Mouse (Mus musculus): ENCODE data around the gene Cass4.

Cass4 gene

GRCm38 (mm10) chr2:172390341-172390740 is 3.3 kb upstream of the Cass4 start:
- DNase-seq (ENCODE audit: low read depth), result peak; percentile 70

- peak; percentile 54 for DNase-seq (ENCODE audit: low read depth)
Measured at GRCm38 (mm10) chr2:172392041-172392521, 1.5 kb upstream of the Cass4 start.

GRCm38 (mm10) chr2:172394052-172394392 is 428 bp downstream of the Cass4 start:
- no peak for DNase-seq (ENCODE audit: low read depth)

- peak; percentile 53 for DNase-seq (ENCODE audit: low read depth)
Measured at GRCm38 (mm10) chr2:172394671-172395070, 1.1 kb downstream of the Cass4 start.

- no peak for DNase-seq (ENCODE audit: low read depth)
Measured at GRCm38 (mm10) chr2:172395961-172396360, 2.4 kb downstream of the Cass4 start.

GRCm38 (mm10) chr2:172399901-172400300 is 6.3 kb downstream of the Cass4 start:
- DNase-seq (ENCODE audit: low read depth), result peak; percentile 97

GRCm38 (mm10) chr2:172401116-172401825 is 7.7 kb downstream of the Cass4 start:
- peak; percentile 93 for DNase-seq (ENCODE audit: low read depth)

- DNase-seq (ENCODE audit: low read depth), result peak; percentile 23
Measured at GRCm38 (mm10) chr2:172404239-172404638, 10.6 kb downstream of the Cass4 start.

- DNase-seq (ENCODE audit: low read depth), result peak; percentile 65
Measured at GRCm38 (mm10) chr2:172405011-172405410, 11.4 kb downstream of the Cass4 start.

GRCm38 (mm10) chr2:172406173-172406572 is 12.6 kb downstream of the Cass4 start:
- no peak for DNase-seq (ENCODE audit: low read depth)

GRCm38 (mm10) chr2:172407499-172407898 is 13.9 kb downstream of the Cass4 start:
- DNase-seq (ENCODE audit: low read depth), result peak; percentile 43

GRCm38 (mm10) chr2:172410686-172411085 is 17.1 kb downstream of the Cass4 start:
- DNase-seq (ENCODE audit: low read depth), result no peak

- DNase-seq (ENCODE audit: low read depth), result no peak
Measured at GRCm38 (mm10) chr2:172411091-172411490, 17.5 kb downstream of the Cass4 start.

- no peak for DNase-seq (ENCODE audit: low read depth)
Measured at GRCm38 (mm10) chr2:172412454-172412853, 18.9 kb downstream of the Cass4 start.

- no peak for DNase-seq (ENCODE audit: low read depth)
Measured at GRCm38 (mm10) chr2:172413273-172413672, 19.7 kb downstream of the Cass4 start.

GRCm38 (mm10) chr2:172413894-172414293 is 20.3 kb downstream of the Cass4 start:
- no peak for DNase-seq (ENCODE audit: low read depth)

- no peak for DNase-seq (ENCODE audit: low read depth)
Measured at GRCm38 (mm10) chr2:172416218-172416617, 22.6 kb downstream of the Cass4 start.

GRCm38 (mm10) chr2:172416876-172417275 is 23.3 kb downstream of the Cass4 start:
- no peak for DNase-seq (ENCODE audit: low read depth)

- no peak for DNase-seq (ENCODE audit: low read depth)
Measured at GRCm38 (mm10) chr2:172418208-172418607, 24.6 kb downstream of the Cass4 start.

- DNase-seq (ENCODE audit: low read depth), result no peak
Measured at GRCm38 (mm10) chr2:172430609-172431008, 37.0 kb downstream of the Cass4 start.

- DNase-seq (ENCODE audit: low read depth), result peak; percentile 87
Measured at GRCm38 (mm10) chr2:172433746-172434145, 40.2 kb downstream of the Cass4 start.

GRCm38 (mm10) chr2:172437371-172437952 is 43.9 kb downstream of the Cass4 start:
- DNase-seq (ENCODE audit: low read depth), result peak; percentile 64

- DNase-seq (ENCODE audit: low read depth), result peak; percentile 99
Measured at GRCm38 (mm10) chr2:172439843-172440639, 46.4 kb downstream of the Cass4 start, which contains the start of gene Rtf2. TSS of gene Rtf2 (plus strand) at chr2:172440556.

Data from induced T-regulatory cell, adult 2 months (primary cell).